Mouse (Mus musculus): ENCODE results near the gene Sulf2. TPM values are rescaled to one million over a fixed set of nuclear protein-coding genes. Genes with fewer than 3 reads are reported as not detected.

Gene Sulf2
- polyA plus RNA-seq, 1 experiment from 2014 or later, result 118 TPM

- no peaks in the 10 kb centered on the region for H3K9me3 ChIP-seq (replicated peaks)
- H3K27me3 ChIP-seq (replicated peaks), result no peaks in the 10 kb centered on the region
- H3K4me3 ChIP-seq (replicated peaks), result no peak overlapping the region
- H3K4me1 ChIP-seq, result peaks cover 5% of the 10 kb centered on the region; the same call in 1 of the 2 replicates
- ATAC-seq (ENCODE audit: low FRiP score), result no peak
- 54% methylated on average over 9 of the region's 9 CpGs for WGBS
- H3K9ac ChIP-seq (replicated peaks), result no peak overlapping the region
- H3K36me3 ChIP-seq, result peaks cover 24% of the 10 kb centered on the region; the same call in 1 of the 2 replicates
- no peak overlapping the region for H3K27ac ChIP-seq (replicated peaks)
- H3K4me2 ChIP-seq, result no peak overlapping the region
Observed at GRCm38 (mm10) chr2:166083542-166084031, 71.9 kb downstream of the Sulf2 start.

GRCm38 (mm10) chr2:166082661-166083060, 72.8 kb downstream of the Sulf2 start:
- no peak overlapping the region for H3K4me3 ChIP-seq (replicated peaks)
- 87% methylated on average over 10 of the region's 10 CpGs for WGBS
- H3K36me3 ChIP-seq, result peaks cover 30% of the 10 kb centered on the region; the same call in 1 of the 2 replicates
- H3K27me3 ChIP-seq (replicated peaks), result no peaks in the 10 kb centered on the region
- ATAC-seq (ENCODE audit: low FRiP score), result no peak
- H3K4me1 ChIP-seq, result peaks cover 5% of the 10 kb centered on the region; the same call in 1 of the 2 replicates
- no peak overlapping the region for H3K9ac ChIP-seq (replicated peaks)
- H3K4me2 ChIP-seq, result no peak overlapping the region
- no peaks in the 10 kb centered on the region for H3K9me3 ChIP-seq (replicated peaks)
- no peak overlapping the region for H3K27ac ChIP-seq (replicated peaks)

- H3K4me2 ChIP-seq, result no peak overlapping the region
- WGBS, result 73% methylated on average over 5 of the region's 5 CpGs
- peaks cover 29% of the 10 kb centered on the region; the same call in 1 of the 2 replicates for H3K36me3 ChIP-seq
- no peak overlapping the region for H3K4me3 ChIP-seq (replicated peaks)
- no peak overlapping the region for H3K9ac ChIP-seq (replicated peaks)
- ATAC-seq (ENCODE audit: low FRiP score), result no peak
- no peak overlapping the region for H3K27ac ChIP-seq (replicated peaks)
- H3K4me1 ChIP-seq, result peaks cover 5% of the 10 kb centered on the region; the same call in 1 of the 2 replicates
- no peaks in the 10 kb centered on the region for H3K27me3 ChIP-seq (replicated peaks)
- no peaks in the 10 kb centered on the region for H3K9me3 ChIP-seq (replicated peaks)
Observed at GRCm38 (mm10) chr2:166082193-166082592, 73.3 kb downstream of the Sulf2 start.

GRCm38 (mm10) chr2:166080967-166081750, 74.3 kb downstream of the Sulf2 start:
- 87% methylated on average over 21 of the region's 21 CpGs for WGBS
- Histone ChIP-seq H3K27me3 (replicated peaks) (no peaks in the 10 kb centered on the region), H3K4me1 (peaks cover 6% of the 10 kb centered on the region; the same call in 1 of the 2 replicates), H3K27ac (replicated peaks) (no peak overlapping the region), H3K4me2 (no peak overlapping the region), H3K9ac (replicated peaks) (no peak overlapping the region), H3K9me3 (replicated peaks) (no peaks in the 10 kb centered on the region), H3K4me3 (replicated peaks) (no peak overlapping the region), H3K36me3 (peaks cover 19% of the 10 kb centered on the region; the same call in 1 of the 2 replicates)
- ATAC-seq (ENCODE audit: low FRiP score), result no peak

- Histone ChIP-seq H3K4me1 (peaks cover 7% of the 10 kb centered on the region; the same call in 1 of the 2 replicates), H3K4me2 (no peak overlapping the region), H3K27ac (replicated peaks) (no peak overlapping the region), H3K4me3 (replicated peaks) (no peak overlapping the region), H3K9me3 (replicated peaks) (no peaks in the 10 kb centered on the region), H3K27me3 (replicated peaks) (no peaks in the 10 kb centered on the region), H3K36me3 (peaks cover 13% of the 10 kb centered on the region; the same call in 1 of the 2 replicates), H3K9ac (replicated peaks) (no peak overlapping the region)
- no peak for ATAC-seq (ENCODE audit: low FRiP score)
- 63% methylated on average over 17 of the region's 17 CpGs for whole genome bisulfite sequencing
Observed at GRCm38 (mm10) chr2:166079961-166080885, 75.2 kb downstream of the Sulf2 start.

- Histone ChIP-seq H3K36me3 (peaks cover 13% of the 10 kb centered on the region; the same call in 1 of the 2 replicates), H3K4me3 (replicated peaks) (no peak overlapping the region), H3K4me2 (no peak overlapping the region), H3K27me3 (replicated peaks) (no peaks in the 10 kb centered on the region), H3K9me3 (replicated peaks) (no peaks in the 10 kb centered on the region), H3K9ac (replicated peaks) (no peak overlapping the region), H3K27ac (replicated peaks) (no peak overlapping the region), H3K4me1 (peaks cover 7% of the 10 kb centered on the region; the same call in 1 of the 2 replicates)
- ATAC-seq (ENCODE audit: low FRiP score), result no peak
- WGBS, result 90% methylated on average over 14 of the region's 14 CpGs
Observed at GRCm38 (mm10) chr2:166079231-166079630, 76.2 kb downstream of the Sulf2 start.

- Histone ChIP-seq H3K4me1 (peaks cover 7% of the 10 kb centered on the region; the same call in 1 of the 2 replicates), H3K36me3 (peaks cover 24% of the 10 kb centered on the region), H3K4me3 (replicated peaks) (no peak overlapping the region), H3K4me2 (no peak overlapping the region), H3K9ac (replicated peaks) (no peak overlapping the region), H3K27ac (replicated peaks) (no peak overlapping the region), H3K27me3 (replicated peaks) (no peaks in the 10 kb centered on the region), H3K9me3 (replicated peaks) (no peaks in the 10 kb centered on the region)
- WGBS, result 91% methylated on average over 9 of the region's 9 CpGs
- ATAC-seq (ENCODE audit: low FRiP score), result no peak
Observed at GRCm38 (mm10) chr2:166077371-166077770, 78.1 kb downstream of the Sulf2 start.

GRCm38 (mm10) chr2:166074322-166074721, 81.1 kb downstream of the Sulf2 start:
- Histone ChIP-seq H3K4me2 (no peak overlapping the region), H3K27ac (replicated peaks) (no peak overlapping the region), H3K36me3 (peaks cover 40% of the 10 kb centered on the region), H3K9me3 (replicated peaks) (no peaks in the 10 kb centered on the region), H3K9ac (replicated peaks) (no peak overlapping the region), H3K4me3 (replicated peaks) (no peak overlapping the region), H3K4me1 (0 out of 2 replicates have a peak, but pooled peaks cover 2% of the 10 kb centered on the region), H3K27me3 (replicated peaks) (no peaks in the 10 kb centered on the region)
- whole genome bisulfite sequencing, result 61% methylated on average over 6 of the region's 6 CpGs
- no peak for ATAC-seq (ENCODE audit: low FRiP score)

- 90% methylated on average over 10 of the region's 10 CpGs for WGBS
Observed at GRCm38 (mm10) chr2:166073082-166073481, 82.4 kb downstream of the Sulf2 start.

GRCm38 (mm10) chr2:166071889-166072288, 83.6 kb downstream of the Sulf2 start:
- Histone ChIP-seq H3K36me3 (peaks cover 50% of the 10 kb centered on the region), H3K9me3 (replicated peaks) (no peaks in the 10 kb centered on the region), H3K9ac (replicated peaks) (no peak overlapping the region), H3K27ac (replicated peaks) (no peak overlapping the region), H3K4me2 (no peak overlapping the region), H3K27me3 (replicated peaks) (no peaks in the 10 kb centered on the region), H3K4me1 (0 out of 2 replicates have a peak, but pooled peaks cover 2% of the 10 kb centered on the region), H3K4me3 (replicated peaks) (no peak overlapping the region)
- no peak for ATAC-seq (ENCODE audit: low FRiP score)
- WGBS, result 81% methylated on average over 9 of the region's 9 CpGs

More at GRCm38 (mm10) chr2:166073082-166073481, 82.4 kb downstream of the Sulf2 start:
- ATAC-seq (ENCODE audit: low FRiP score), result no peak
- 0 out of 2 replicates have a peak, but pooled peaks cover 2% of the 10 kb centered on the region for H3K4me1 ChIP-seq
- no peaks in the 10 kb centered on the region for H3K27me3 ChIP-seq (replicated peaks)
- H3K4me2 ChIP-seq, result no peak overlapping the region
- H3K27ac ChIP-seq (replicated peaks), result no peak overlapping the region
- H3K4me3 ChIP-seq (replicated peaks), result no peak overlapping the region
- H3K9ac ChIP-seq (replicated peaks), result no peak overlapping the region
- peaks cover 43% of the 10 kb centered on the region for H3K36me3 ChIP-seq
- no peaks in the 10 kb centered on the region for H3K9me3 ChIP-seq (replicated peaks)

GRCm38 (mm10) chr2:166071481-166071880, 84.0 kb downstream of the Sulf2 start:
- Histone ChIP-seq H3K27me3 (replicated peaks) (no peaks in the 10 kb centered on the region), H3K4me3 (replicated peaks) (no peak overlapping the region), H3K9me3 (replicated peaks) (no peaks in the 10 kb centered on the region), H3K4me2 (no peak overlapping the region), H3K9ac (replicated peaks) (no peak overlapping the region), H3K27ac (replicated peaks) (no peak overlapping the region), H3K36me3 (peaks cover 54% of the 10 kb centered on the region), H3K4me1 (0 out of 2 replicates have a peak, but pooled peaks cover 2% of the 10 kb centered on the region)
- 90% methylated on average over 5 of the region's 5 CpGs for WGBS
- no peak for ATAC-seq (ENCODE audit: low FRiP score)

Data from neural tube, embryonic 15.5 days (tissue).